In genomic region chr8:46982166-46982565, GRCm38 (mm10) we compare ENCODE assay signal across 27 mouse cellular contexts. TPM values are rescaled to one million over a fixed set of nuclear protein-coding genes. Genes with fewer than 3 reads are reported as not detected.
DNase-seq lines count a peak whose midpoint lies in the region; ATAC-seq and TF ChIP-seq lines count a peak whose summit lies in the region.
"Had no signal": no experiment of that assay in that cellular context is flagged by ENCODE, and none has a peak within 500 bp of the region (broad histone marks: within the 10 kb centered on the region; RNA-seq: fewer than 3 reads in every experiment).

No protein-coding gene starts in this region.

- no peak overlapping the region for H3K4me3 ChIP-seq in heart, embryonic 13.5 days
- H3K4me3 ChIP-seq in heart, embryonic 16.5 days (ENCODE audit: low read length), result no peak overlapping the region
- no peak overlapping the region for H3K4me3 ChIP-seq in brown adipose tissue, adult 24 weeks (ENCODE audit: insufficient read depth, low read depth, low read length)
- H3K4me3 ChIP-seq in layer of hippocampus, adult 2 months, result no peak overlapping the region
- H3K4me3 ChIP-seq: embryonic facial prominence, embryonic 10.5 days; embryonic facial prominence, embryonic 13.5 days; erythroblast, embryonic 14.5 days; forebrain, embryonic 12.5 days; forebrain, embryonic 15.5 days had no signal

- no peaks in the 10 kb centered on the region for H3K9me3 ChIP-seq in heart, embryonic 13.5 days
- H3K9me3 ChIP-seq in heart, embryonic 16.5 days (replicated peaks; ENCODE audit: control insufficient read depth, low read length), result no peaks in the 10 kb centered on the region
- H3K9me3 ChIP-seq: embryonic facial prominence, embryonic 10.5 days; embryonic facial prominence, embryonic 13.5 days; forebrain, embryonic 12.5 days; forebrain, embryonic 15.5 days; G1E had no signal

- H3K36me3 ChIP-seq in heart, embryonic 13.5 days, result no peaks in the 10 kb centered on the region
- H3K36me3 ChIP-seq in heart, embryonic 16.5 days (ENCODE audit: control insufficient read depth, insufficient read depth), result no peaks in the 10 kb centered on the region
- H3K36me3 ChIP-seq: embryonic facial prominence, embryonic 10.5 days; embryonic facial prominence, embryonic 13.5 days; forebrain, embryonic 12.5 days; forebrain, embryonic 15.5 days; G1E had no signal

- DNase-seq in heart, adult 11 months, result peak; percentile 81
- no peak for DNase-seq in heart, postnatal 14 days
- DNase-seq in heart, adult 18-20 months, result no peak
- DNase-seq in heart, postnatal 36 days, result no peak
- no peak for DNase-seq in layer of hippocampus, adult 2 months (ENCODE audit: low spot score in 2 of 2)
- DNase-seq: B cell, adult 2 months; cerebellum, adult 11 months; cerebellum, adult 2 months; cerebellum, postnatal 10 days; cerebellum, postnatal 36 days; gastrocnemius, postnatal 14 days had no signal

- ATAC-seq in heart, embryonic 13.5 days (ENCODE audit: extremely low read depth, insufficient number of reproducible peaks, low FRiP score, low TSS enrichment), result no peak
- 0 out of 2 replicates have a peak, but pooled peaks have one; percentile 28 for ATAC-seq in heart, embryonic 16.5 days (replicated peaks; ENCODE audit: extremely low read depth, insufficient read depth, low FRiP score)
- ATAC-seq: forebrain, embryonic 15.5 days; hindbrain, postnatal 0 days; inflammation-experienced regulatory T-cells, adult 6 months; intestine, embryonic 16.5 days; Patski had no signal

- peaks cover 10% of the 10 kb centered on the region for H3K4me1 ChIP-seq in heart, embryonic 13.5 days
- H3K4me1 ChIP-seq in heart, embryonic 16.5 days (ENCODE audit: control insufficient read depth, insufficient read depth, low read length), result no peaks in the 10 kb centered on the region
- H3K4me1 ChIP-seq in brown adipose tissue, adult 24 weeks (ENCODE audit: control insufficient read depth, insufficient read depth, insufficient read length, low read length), result peaks cover 11% of the 10 kb centered on the region
- H3K4me1 ChIP-seq: embryonic facial prominence, embryonic 10.5 days; embryonic facial prominence, embryonic 13.5 days; forebrain, embryonic 12.5 days; forebrain, embryonic 15.5 days had no signal

- H3K27ac ChIP-seq in heart, embryonic 13.5 days (replicated peaks), result peak overlapping the region; percentile 51
- peak overlapping the region; percentile 27; the same call in 1 of the 2 replicates for H3K27ac ChIP-seq in heart, embryonic 16.5 days (ENCODE audit: low read length)
- H3K27ac ChIP-seq in brown adipose tissue, adult 24 weeks (replicated peaks; ENCODE audit: low read depth, low read length), result 0 out of 2 replicates have a peak overlapping the region, but pooled peaks have one; percentile 28
- H3K27ac ChIP-seq in layer of hippocampus, adult 2 months, result no peak overlapping the region
- H3K27ac ChIP-seq: embryonic facial prominence, embryonic 10.5 days; embryonic facial prominence, embryonic 13.5 days; forebrain, embryonic 12.5 days; forebrain, embryonic 15.5 days; hindbrain, embryonic 14.5 days; hindbrain, postnatal 0 days; kidney, postnatal 0 days had no signal

- H3K9ac ChIP-seq in heart, embryonic 13.5 days, result no peak overlapping the region
- no peak overlapping the region for H3K9ac ChIP-seq in heart, embryonic 16.5 days (ENCODE audit: low read length)
- H3K9ac ChIP-seq: embryonic facial prominence, embryonic 13.5 days; forebrain, embryonic 12.5 days; forebrain, embryonic 15.5 days; hindbrain, embryonic 14.5 days had no signal

- TF ChIP-seq CTCF in layer of hippocampus, adult 2 months (conservative IDR thresholded peaks at IDR 0.05), result no peak

- 58% methylated on average over 6 of the region's 6 CpGs for WGBS in heart, embryonic 13.5 days
- WGBS in heart, embryonic 16.5 days, result 61% methylated on average over 6 of the region's 6 CpGs

- intact Hi-C loops in heart, postnatal 14 days (cut with DNase I), result no loop called here
- intact Hi-C loops in heart, postnatal 36 days (cut with DNase I), result no loop called here

- no peak overlapping the region for H3K4me2 ChIP-seq in heart, embryonic 13.5 days
- no peak overlapping the region for H3K4me2 ChIP-seq in heart, embryonic 16.5 days (ENCODE audit: low read depth, low read length)
- H3K4me2 ChIP-seq: embryonic facial prominence, embryonic 13.5 days; forebrain, embryonic 12.5 days; forebrain, embryonic 15.5 days; hindbrain, embryonic 14.5 days had no signal

- no peaks in the 10 kb centered on the region for H3K27me3 ChIP-seq in heart, embryonic 13.5 days (replicated peaks)
- H3K27me3 ChIP-seq in heart, embryonic 16.5 days (ENCODE audit: control insufficient read depth, insufficient read depth, low read length), result no peaks in the 10 kb centered on the region
- H3K27me3 ChIP-seq: CH12.LX; embryonic facial prominence, embryonic 13.5 days; forebrain, embryonic 12.5 days; forebrain, embryonic 15.5 days had no signal

RNA-seq across cellular contexts. Expression of gene Enpp6, which starts 4.5 kb away (rescaled TPM):
- 1 to 10 TPM; 5.2 to 5.5 TPM for total RNA-seq in heart, postnatal 14 days (2021)
- polyA plus RNA-seq in heart, embryonic 13.5 days (2015; fragmentation: Nextera tagmentation; extraction: Ambion mirVana), result 1.9 and 2.9 TPM in 2 replicates
- 1 to 10 TPM; 2.8 to 3.9 TPM for total RNA-seq in heart, adult 18-20 months (2021)
- polyA plus RNA-seq in heart, embryonic 16.5 days (2015; fragmentation: Nextera tagmentation; extraction: Ambion mirVana), result 3.2 and 3.5 TPM in 2 replicates
- 1 to 10 TPM; 4.2 to 4.3 TPM for total RNA-seq in heart, postnatal 36 days (2021)
- polyA plus RNA-seq in brown adipose tissue, adult 24 weeks (2012; ENCODE audit: insufficient read depth, insufficient read length, missing spikeins), result 0.83 and 2.0 TPM in 2 replicates
- 1 to 10 TPM; 4.7 to 7.2 TPM for total RNA-seq in layer of hippocampus, adult 2 months (2021)
- total RNA-seq: CH12.LX had no signal
- polyA plus RNA-seq: erythroblast, embryonic 14.5 days; G1E had no signal
